ENCODE assay signal across 18 mouse cellular contexts in genomic region chr6:89456409-89456961, GRCm38 (mm10).
DNase-seq lines count a peak whose midpoint lies in the region; ATAC-seq and TF ChIP-seq lines count a peak whose summit lies in the region.
"Had no signal": no experiment of that assay in that cellular context is flagged by ENCODE, and none has a peak within 500 bp of the region (broad histone marks: within the 10 kb centered on the region; RNA-seq: fewer than 3 reads in every experiment).

No protein-coding gene starts in this region.

- no peaks in the 10 kb centered on the region for H3K79me2 ChIP-seq in heart, adult 2 months (replicated peaks; ENCODE audit: control insufficient read depth, insufficient read depth, low read length)

- H3K4me2 ChIP-seq in heart, embryonic 13.5 days = no peak overlapping the region
- H3K4me2 ChIP-seq in lung, embryonic 14.5 days = no peak overlapping the region
- H3K4me2 ChIP-seq: forebrain, embryonic 15.5 days; kidney, embryonic 15.5 days; midbrain, embryonic 15.5 days had no signal

- no peak for TF ChIP-seq CTCF in heart, adult 2 months (IDR thresholded peaks at IDR 0.05)
- TF ChIP-seq CTCF in lung, embryonic 14.5 days (IDR thresholded peaks at IDR 0.05; ENCODE audit: low read depth) = no peak

- no peak overlapping the region for H3K4me3 ChIP-seq in heart, embryonic 13.5 days
- no peak overlapping the region for H3K4me3 ChIP-seq in heart, adult 2 months
- no peak overlapping the region for H3K4me3 ChIP-seq in lung, embryonic 14.5 days (ENCODE audit: low read depth, low read length)
- H3K4me3 ChIP-seq: erythroblast, embryonic 14.5 days; forebrain, embryonic 15.5 days; kidney, embryonic 15.5 days; midbrain, embryonic 15.5 days had no signal

- peaks cover 61% of the 10 kb centered on the region for H3K4me1 ChIP-seq in heart, embryonic 13.5 days
- peaks cover 17% of the 10 kb centered on the region for H3K4me1 ChIP-seq in heart, adult 2 months (ENCODE audit: control insufficient read depth, insufficient read depth, low read length)
- peaks cover 10% of the 10 kb centered on the region; the same call in 1 of the 2 replicates for H3K4me1 ChIP-seq in lung, embryonic 14.5 days (ENCODE audit: insufficient read depth)

- no peak for TF ChIP-seq EP300 in heart, adult 2 months (IDR thresholded peaks at IDR 0.05; ENCODE audit: insufficient read depth, low read depth, low read length)

- H3K9ac ChIP-seq in heart, embryonic 13.5 days = no peak overlapping the region
- H3K9ac ChIP-seq in heart, adult 2 months (ENCODE audit: low read depth, low read length) = no peak overlapping the region
- H3K9ac ChIP-seq in lung, embryonic 14.5 days = no peak overlapping the region
- H3K9ac ChIP-seq: forebrain, embryonic 15.5 days; kidney, embryonic 15.5 days; midbrain, embryonic 15.5 days had no signal

- DNase-seq in cerebellum, adult 11-12 months = peak; percentile 3
- DNase-seq in cerebellum, adult 8-10 months = no peak
- DNase-seq in heart, adult 2 months = no peak
- peak; percentile 21 for DNase-seq in lung, embryonic 14.5 days
- DNase-seq in lung, adult 18-20 months = no peak
- no peak for DNase-seq in layer of hippocampus, adult 11-12 months (ENCODE audit: low spot score)
- DNase-seq: adrenal gland, postnatal 25 days; cerebellum, adult 9-10 months; gastrocnemius, postnatal 36 days; layer of hippocampus, postnatal 36 days; thymus, postnatal 14 days had no signal

- TF ChIP-seq POLR2A in heart, adult 2 months (IDR thresholded peaks at IDR 0.05; ENCODE audit: insufficient read depth, low read depth, low read length) = no peak

- ATAC-seq in heart, embryonic 13.5 days (ENCODE audit: extremely low read depth, insufficient number of reproducible peaks, low FRiP score, low TSS enrichment) = no peak
- ATAC-seq in lung, embryonic 14.5 days (ENCODE audit: insufficient read depth) = peak; percentile 56; the same call in 1 of the 2 replicates
- ATAC-seq in megakaryocyte-erythroid progenitor cell, adult 5-6 weeks (replicated peaks; ENCODE audit: low FRiP score, low TSS enrichment, poor library complexity, severe bottlenecking) = peak; percentile 24; the same call in 1 of the 2 replicates
- ATAC-seq: forebrain, embryonic 15.5 days; inflammation-experienced regulatory T-cells, adult 6 months; midbrain, embryonic 15.5 days had no signal

- H3K9me3 ChIP-seq in heart, embryonic 13.5 days = no peaks in the 10 kb centered on the region
- no peaks in the 10 kb centered on the region for H3K9me3 ChIP-seq in lung, embryonic 14.5 days (ENCODE audit: low read depth, low read length)
- H3K9me3 ChIP-seq: forebrain, embryonic 15.5 days; kidney, embryonic 15.5 days; midbrain, embryonic 15.5 days had no signal

- WGBS in heart, embryonic 13.5 days = 29% methylated on average over 1 of the region's 1 CpGs
- 78% methylated on average over 1 of the region's 1 CpGs for WGBS in heart, adult 2 months
- WGBS in lung, embryonic 14.5 days = 37% methylated on average over 1 of the region's 1 CpGs

- H3K27ac ChIP-seq in heart, embryonic 13.5 days (replicated peaks) = peak overlapping the region; percentile 89
- H3K27ac ChIP-seq in heart, adult 2 months = no peak overlapping the region; the same call in 1 of the 2 replicates
- no peak overlapping the region for H3K27ac ChIP-seq in lung, embryonic 14.5 days (ENCODE audit: low read depth)
- H3K27ac ChIP-seq: forebrain, embryonic 15.5 days; kidney, embryonic 15.5 days; midbrain, embryonic 15.5 days had no signal

- no peaks in the 10 kb centered on the region for H3K27me3 ChIP-seq in heart, embryonic 13.5 days (replicated peaks)
- no peaks in the 10 kb centered on the region for H3K27me3 ChIP-seq in heart, adult 2 months (ENCODE audit: control insufficient read depth, insufficient read depth, low read length)
- no peaks in the 10 kb centered on the region for H3K27me3 ChIP-seq in lung, embryonic 14.5 days (ENCODE audit: insufficient read depth, low read length)
- H3K27me3 ChIP-seq: forebrain, embryonic 15.5 days; kidney, embryonic 15.5 days; midbrain, embryonic 15.5 days had no signal

- H3K36me3 ChIP-seq in heart, embryonic 13.5 days = no peaks in the 10 kb centered on the region
- peaks cover 2% of the 10 kb centered on the region for H3K36me3 ChIP-seq in heart, adult 2 months (ENCODE audit: control insufficient read depth, insufficient read depth, low read length)
- no peaks in the 10 kb centered on the region for H3K36me3 ChIP-seq in lung, embryonic 14.5 days (ENCODE audit: insufficient read depth)
- H3K36me3 ChIP-seq: forebrain, embryonic 15.5 days; kidney, embryonic 15.5 days; midbrain, embryonic 15.5 days had no signal

- intact Hi-C loops in heart, adult 2 months (cut with DNase I) = loop anchor here (2.0 kb wide), 1 partner anchor 44 kb away; no protein-coding TSS in a partner anchor

Comparison
In these comparisons a context has a peak if more than half of its experiments do, and no peak if none do; other contexts are left out.
1. DNase-seq: peak in cerebellum, adult 11-12 months (single experiment) and lung, embryonic 14.5 days (single experiment); none in cerebellum, adult 8-10 months (single experiment), heart, adult 2 months (0 of 2), lung, adult 18-20 months (0 of 2) and layer of hippocampus, adult 11-12 months (single experiment).